Mouse (Mus musculus): ENCODE measurements around the gene Ntrk2. TPM values are rescaled to one million over a fixed set of nuclear protein-coding genes. Genes with fewer than 3 reads are reported as not detected.

Ntrk2 gene
- total and polyA plus RNA-seq, 2 experiments from 2014 or later, result 141 to 207 TPM

DNA sequence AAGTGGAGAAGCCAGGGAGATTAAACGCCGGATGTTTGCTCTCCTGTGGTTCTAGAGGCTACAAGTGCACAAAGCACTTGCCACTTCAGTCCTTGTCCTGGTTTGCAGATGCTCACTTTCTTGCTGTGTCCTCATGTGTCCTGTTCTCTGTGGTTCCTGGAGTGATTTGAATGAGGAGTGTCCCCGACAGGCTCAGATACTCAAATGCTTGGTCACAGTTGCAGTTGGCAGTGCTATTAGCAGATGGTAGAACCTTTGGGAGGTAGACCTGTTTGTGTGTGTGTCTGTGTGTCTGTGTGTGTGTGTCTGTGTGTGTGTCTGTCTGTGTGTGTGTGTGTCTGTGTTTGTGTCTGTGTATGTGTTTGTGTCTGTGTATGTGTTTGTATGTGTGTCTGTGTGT is 160.1 kb downstream of the Ntrk2 start:
- TF ChIP-seq CTCF (IDR thresholded peaks at IDR 0.05), result no peak
- no peak for ATAC-seq (ENCODE audit: low FRiP score)
- peaks cover 6% of the 10 kb centered on the region; the same call in 1 of the 2 replicates for H3K4me1 ChIP-seq (ENCODE audit: insufficient read depth, low read length)

GRCm38 (mm10) chr13:58968168-58968567 is 161.8 kb downstream of the Ntrk2 start:
- H3K9ac ChIP-seq (replicated peaks; ENCODE audit: low read length, poor library complexity, severe bottlenecking), result no peak overlapping the region
- no peaks in the 10 kb centered on the region for H3K27me3 ChIP-seq (ENCODE audit: insufficient read depth, low read length)
- DNase-seq (ENCODE audit: low spot score) (peak; percentile 65), ATAC-seq (ENCODE audit: low FRiP score) (no peak)
- no peak overlapping the region for H3K4me2 ChIP-seq (ENCODE audit: low read depth, low read length, poor library complexity, severe bottlenecking)
- no peak overlapping the region for H3K27ac ChIP-seq (ENCODE audit: low read depth, low read length)
- no peaks in the 10 kb centered on the region for H3K9me3 ChIP-seq (ENCODE audit: low read length)
- no peaks in the 10 kb centered on the region for H3K36me3 ChIP-seq (ENCODE audit: insufficient read depth, low read length)
- H3K4me1 ChIP-seq (ENCODE audit: insufficient read depth, low read length), result peaks cover 7% of the 10 kb centered on the region; the same call in 1 of the 2 replicates
- H3K4me3 ChIP-seq (ENCODE audit: low read depth, low read length), result no peak overlapping the region
- no peak for TF ChIP-seq CTCF (IDR thresholded peaks at IDR 0.05)
- WGBS, result 49% methylated on average over 5 of the region's 5 CpGs

More for the DNA sequence above, 160.1 kb downstream of the Ntrk2 start:
- H3K9ac ChIP-seq (replicated peaks; ENCODE audit: low read length, poor library complexity, severe bottlenecking), result no peak overlapping the region
- no peak overlapping the region for H3K27ac ChIP-seq (ENCODE audit: low read depth, low read length)
- no peaks in the 10 kb centered on the region for H3K27me3 ChIP-seq (ENCODE audit: insufficient read depth, low read length)
- H3K4me3 ChIP-seq (ENCODE audit: low read depth, low read length), result no peak overlapping the region
- no peak overlapping the region for H3K4me2 ChIP-seq (ENCODE audit: low read depth, low read length, poor library complexity, severe bottlenecking)
- WGBS, result 75% methylated on average over 3 of the region's 3 CpGs
- no peaks in the 10 kb centered on the region for H3K9me3 ChIP-seq (ENCODE audit: low read length)
- H3K36me3 ChIP-seq (ENCODE audit: insufficient read depth, low read length), result no peaks in the 10 kb centered on the region
- DNase-seq (ENCODE audit: low spot score), result no peak

DNA sequence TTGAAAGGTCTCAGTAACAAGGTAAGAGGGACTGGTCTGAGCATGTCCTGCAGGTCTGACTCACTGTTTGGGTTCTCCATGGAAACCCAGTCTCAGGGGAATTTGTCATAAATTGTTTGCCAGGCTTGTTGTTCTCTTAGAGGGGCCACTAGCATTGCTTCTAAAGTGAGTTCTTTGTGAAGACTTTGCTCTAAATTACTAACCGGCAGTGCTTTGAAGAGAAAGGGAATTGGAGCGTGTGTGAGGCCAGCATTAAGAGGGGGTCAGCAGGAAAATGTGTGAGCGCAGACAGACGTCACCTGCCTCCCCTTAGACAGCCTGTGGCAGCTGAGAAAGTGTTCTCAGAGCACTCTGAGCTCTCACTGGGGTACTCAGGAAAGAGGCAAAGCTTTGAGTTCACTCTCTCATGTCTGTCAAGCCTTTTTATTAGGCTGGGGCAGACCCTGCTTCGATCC is 165.1 kb downstream of the Ntrk2 start:
- 0 out of 2 replicates have a peak, but pooled peaks cover 2% of the 10 kb centered on the region for H3K4me1 ChIP-seq (ENCODE audit: insufficient read depth, low read length)
- no peaks in the 10 kb centered on the region for H3K27me3 ChIP-seq (ENCODE audit: insufficient read depth, low read length)
- no peak overlapping the region for H3K4me3 ChIP-seq (ENCODE audit: low read depth, low read length)
- no peak overlapping the region for H3K4me2 ChIP-seq (ENCODE audit: low read depth, low read length, poor library complexity, severe bottlenecking)
- no peak for TF ChIP-seq CTCF (IDR thresholded peaks at IDR 0.05)
- H3K27ac ChIP-seq (ENCODE audit: low read depth, low read length), result no peak overlapping the region
- H3K9me3 ChIP-seq (ENCODE audit: low read length), result no peaks in the 10 kb centered on the region
- ATAC-seq (ENCODE audit: low FRiP score) (no peak), DNase-seq (ENCODE audit: low spot score) (peak; percentile 24)
- WGBS, result 25% methylated on average over 5 of the region's 5 CpGs
- H3K9ac ChIP-seq (replicated peaks; ENCODE audit: low read length, poor library complexity, severe bottlenecking), result no peak overlapping the region
- H3K36me3 ChIP-seq (ENCODE audit: insufficient read depth, low read length), result no peaks in the 10 kb centered on the region

DNA sequence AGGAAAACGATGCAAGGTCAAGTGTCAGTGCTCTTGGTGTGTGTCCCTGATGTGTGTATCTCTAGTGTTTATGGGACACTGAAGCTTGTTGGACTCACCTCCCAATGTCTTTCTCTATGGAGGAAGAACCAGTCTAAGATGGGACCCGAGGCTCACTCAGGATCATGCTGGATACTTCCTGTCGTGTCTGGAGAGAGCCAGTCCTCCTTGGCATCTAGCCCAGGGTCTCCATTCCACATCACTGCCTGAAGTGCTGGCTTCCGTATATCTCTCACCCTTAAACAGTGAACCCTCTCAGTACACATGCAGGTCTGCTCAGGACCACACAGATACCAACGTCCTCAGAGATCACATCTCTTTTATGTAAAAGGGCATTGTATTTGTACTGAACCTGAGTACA is 166.1 kb downstream of the Ntrk2 start:
- H3K4me3 ChIP-seq (ENCODE audit: low read depth, low read length), result no peak overlapping the region
- ATAC-seq (ENCODE audit: low FRiP score) (no peak), DNase-seq (ENCODE audit: low spot score) (peak; percentile 55)
- TF ChIP-seq CTCF (IDR thresholded peaks at IDR 0.05), result no peak
- no peaks in the 10 kb centered on the region for H3K9me3 ChIP-seq (ENCODE audit: low read length)
- H3K4me2 ChIP-seq (ENCODE audit: low read depth, low read length, poor library complexity, severe bottlenecking), result no peak overlapping the region
- H3K27ac ChIP-seq (ENCODE audit: low read depth, low read length), result no peak overlapping the region
- 0 out of 2 replicates have a peak, but pooled peaks cover 2% of the 10 kb centered on the region for H3K4me1 ChIP-seq (ENCODE audit: insufficient read depth, low read length)
- H3K36me3 ChIP-seq (ENCODE audit: insufficient read depth, low read length), result no peaks in the 10 kb centered on the region
- H3K9ac ChIP-seq (replicated peaks; ENCODE audit: low read length, poor library complexity, severe bottlenecking), result no peak overlapping the region
- WGBS, result 67% methylated on average over 5 of the region's 5 CpGs
- no peaks in the 10 kb centered on the region for H3K27me3 ChIP-seq (ENCODE audit: insufficient read depth, low read length)

- Histone ChIP-seq H3K4me3 (ENCODE audit: low read depth, low read length) (no peak overlapping the region), H3K4me2 (ENCODE audit: low read depth, low read length, poor library complexity, severe bottlenecking) (no peak overlapping the region), H3K9ac (replicated peaks; ENCODE audit: low read length, poor library complexity, severe bottlenecking) (no peak overlapping the region), H3K36me3 (ENCODE audit: insufficient read depth, low read length) (no peaks in the 10 kb centered on the region), H3K9me3 (ENCODE audit: low read length) (no peaks in the 10 kb centered on the region), H3K27me3 (ENCODE audit: insufficient read depth, low read length) (no peaks in the 10 kb centered on the region), H3K4me1 (ENCODE audit: insufficient read depth, low read length) (no peaks in the 10 kb centered on the region; the same call in 1 of the 2 replicates), H3K27ac (ENCODE audit: low read depth, low read length) (0 out of 2 replicates have a peak overlapping the region, but pooled peaks have one; percentile 18)
- 62% methylated on average over 5 of the region's 5 CpGs for WGBS
- no peak for ATAC-seq (ENCODE audit: low FRiP score)
- no peak for DNase-seq (ENCODE audit: low spot score)
- no peak for TF ChIP-seq CTCF (IDR thresholded peaks at IDR 0.05)
Measured at GRCm38 (mm10) chr13:58996447-58996846, 190.1 kb downstream of the Ntrk2 start.

- Histone ChIP-seq H3K27ac (ENCODE audit: low read depth, low read length) (no peak overlapping the region), H3K27me3 (ENCODE audit: insufficient read depth, low read length) (no peaks in the 10 kb centered on the region), H3K9me3 (ENCODE audit: low read length) (no peaks in the 10 kb centered on the region), H3K4me3 (ENCODE audit: low read depth, low read length) (no peak overlapping the region), H3K36me3 (ENCODE audit: insufficient read depth, low read length) (no peaks in the 10 kb centered on the region), H3K9ac (replicated peaks; ENCODE audit: low read length, poor library complexity, severe bottlenecking) (no peak overlapping the region), H3K4me2 (ENCODE audit: low read depth, low read length, poor library complexity, severe bottlenecking) (no peak overlapping the region), H3K4me1 (ENCODE audit: insufficient read depth, low read length) (no peaks in the 10 kb centered on the region; the same call in 1 of the 2 replicates)
- 94% methylated on average over 2 of the region's 2 CpGs for WGBS
- no peak for ATAC-seq (ENCODE audit: low FRiP score)
- no peak for TF ChIP-seq CTCF (IDR thresholded peaks at IDR 0.05)
- DNase-seq (ENCODE audit: low spot score), result no peak
Measured at GRCm38 (mm10) chr13:58997763-58998162, 191.4 kb downstream of the Ntrk2 start.
